Mouse (Mus musculus): ENCODE measurements around the gene Chid1.

The Chid1 gene

DNA sequence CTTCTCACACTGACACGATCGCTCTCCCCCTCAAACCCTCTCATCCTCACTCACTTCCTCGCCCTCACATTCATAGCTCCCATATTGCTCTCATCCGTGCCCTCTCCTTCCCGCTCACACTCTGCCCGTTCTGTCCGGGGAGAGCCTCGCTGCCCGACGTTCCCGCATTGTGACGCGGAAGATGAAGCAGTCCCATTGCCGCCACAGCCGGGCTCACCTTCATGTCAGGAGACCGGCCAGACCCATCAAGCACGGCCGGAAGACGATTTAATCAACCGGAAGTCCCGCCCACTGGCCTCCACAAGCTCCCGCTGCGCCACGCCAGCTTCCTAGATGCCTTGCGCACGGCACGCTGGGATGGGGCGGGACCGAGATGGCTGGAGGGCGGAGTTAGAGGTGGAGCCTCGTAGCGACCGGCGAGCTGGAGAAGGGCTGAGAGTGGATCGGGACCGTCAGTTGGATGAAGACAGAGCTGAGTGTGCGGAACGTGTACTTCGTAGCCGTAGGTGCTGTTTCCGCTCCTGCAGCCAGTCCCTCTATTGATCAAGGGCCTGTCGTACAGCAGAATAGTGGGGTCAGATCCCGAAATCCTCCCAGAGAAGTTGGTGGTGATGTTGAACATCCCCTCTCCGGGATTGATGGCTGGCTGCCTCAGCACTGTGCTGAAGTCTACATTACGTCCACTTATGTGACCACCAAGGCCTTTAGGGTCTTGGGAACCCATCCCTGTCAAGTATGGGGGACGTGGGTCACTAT is at the start of gene Chid1:
Chid1 (minus strand) TSS at position 302 of the 756 bp plus-strand sequence.
- DNase-seq: peak; percentile 99

DNA sequence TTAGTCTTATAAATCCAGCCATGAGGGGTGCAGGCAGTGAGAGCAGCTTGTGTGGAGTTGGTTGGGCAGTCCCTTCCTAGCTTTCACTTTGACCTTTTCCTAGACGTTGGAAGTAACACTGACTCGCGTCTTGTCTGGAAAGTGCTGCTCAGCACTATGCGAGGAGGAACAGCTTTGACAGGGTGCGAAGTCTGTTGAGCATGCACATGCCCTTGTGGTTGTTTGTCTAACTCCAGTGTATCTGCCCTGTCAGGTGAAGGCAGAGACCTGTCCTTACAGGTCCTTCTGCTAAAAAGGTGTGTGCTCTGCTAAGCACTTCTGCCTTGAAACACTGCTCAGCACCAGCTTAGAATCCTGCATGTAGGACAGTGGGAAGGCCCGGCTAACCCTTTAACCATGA is 49.2 kb upstream of the Chid1 start:
- peak; percentile 56 to 78 for DNase-seq

DNA sequence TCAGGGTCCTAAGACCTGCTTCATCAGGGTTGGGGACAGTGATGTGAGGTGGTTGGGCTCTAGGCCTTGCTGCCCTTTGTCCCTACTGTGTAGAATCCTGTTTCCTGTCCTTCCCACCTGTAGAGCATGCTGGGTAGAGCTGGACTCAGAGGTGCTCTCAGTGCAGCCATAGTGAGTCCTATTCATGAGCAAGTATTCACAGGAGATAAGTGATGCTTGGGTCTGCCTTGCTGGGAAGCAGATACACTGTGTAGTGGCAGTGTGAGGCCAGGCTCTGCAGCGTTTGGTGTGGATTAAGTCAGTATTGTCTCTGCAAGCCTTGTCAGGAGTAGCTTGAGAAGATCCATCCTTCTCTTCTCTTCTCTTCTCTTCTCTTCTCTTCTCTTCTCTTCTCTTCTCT is 46.2 kb upstream of the Chid1 start:
- DNase-seq: no peak

- DNase-seq: no peak
These were observed 45.6 kb upstream of the Chid1 start for GRCm38 (mm10) chr7:141585288-141585687.

- peak; percentile 32 to 60 for DNase-seq
These were observed 44.6 kb upstream of the Chid1 start for GRCm38 (mm10) chr7:141584048-141584841.

GRCm38 (mm10) chr7:141581323-141581722 is 41.7 kb upstream of the Chid1 start:
- peak; percentile 76 to 92 for DNase-seq

- no peak for DNase-seq
These were observed 39.3 kb upstream of the Chid1 start for GRCm38 (mm10) chr7:141578943-141579342.

- DNase-seq: no peak
These were observed 38.9 kb upstream of the Chid1 start for GRCm38 (mm10) chr7:141578511-141578910.

DNA sequence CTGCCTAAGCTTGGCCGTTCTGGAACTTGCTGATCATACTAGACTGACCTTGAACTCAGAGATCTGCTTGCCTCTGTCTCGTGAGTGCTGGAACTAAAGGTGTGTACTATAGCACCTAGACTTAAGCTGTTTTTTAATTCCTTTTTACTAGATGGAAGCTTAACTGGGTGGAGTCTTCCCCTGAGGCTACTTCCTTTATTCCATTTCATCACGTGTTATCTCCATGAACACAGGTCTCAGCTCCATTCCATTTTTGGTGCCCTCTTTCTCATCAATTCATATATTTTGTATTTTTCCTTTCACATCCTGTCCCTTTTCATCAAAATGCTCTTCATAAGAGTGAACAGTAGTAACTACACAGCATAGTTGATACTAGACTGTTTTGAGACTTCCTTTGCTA is 38.1 kb upstream of the Chid1 start:
- DNase-seq: no peak

GRCm38 (mm10) chr7:141575481-141575880 is 35.8 kb upstream of the Chid1 start:
- no peak for DNase-seq

- no peak for DNase-seq
These were observed 34.4 kb upstream of the Chid1 start for GRCm38 (mm10) chr7:141574041-141574440.

DNA sequence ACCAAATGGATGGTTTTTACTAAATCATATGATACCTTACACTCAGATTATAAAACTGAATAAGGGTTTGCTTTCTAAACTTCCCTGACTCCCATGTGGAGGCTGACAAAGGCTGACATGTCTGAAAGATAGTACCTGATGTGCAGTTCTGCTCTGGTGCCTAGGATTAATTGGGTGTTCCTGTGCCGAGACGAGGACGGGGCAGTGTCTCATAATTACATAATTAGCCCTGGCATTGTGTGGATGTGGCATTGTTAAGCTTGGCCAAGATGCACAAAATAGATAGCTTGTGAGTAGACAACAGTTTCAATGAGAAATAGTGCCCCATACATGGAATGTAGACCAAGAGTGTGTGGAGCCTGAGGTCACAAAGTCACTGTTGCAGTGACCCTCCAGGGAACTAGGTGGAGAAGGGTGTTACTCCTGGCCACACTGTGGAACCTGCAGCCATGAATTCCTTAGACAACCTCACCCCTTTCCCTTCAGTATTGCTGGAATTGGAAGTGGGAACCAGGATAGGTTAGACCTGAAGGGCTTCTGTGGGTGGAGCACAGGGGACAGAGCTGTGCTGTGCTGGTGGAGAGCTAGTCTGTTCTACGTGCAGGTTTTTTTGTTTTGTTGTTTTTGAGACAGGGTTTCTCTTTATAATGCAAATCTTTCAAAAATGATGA is 31.1 kb upstream of the Chid1 start:
- DNase-seq: no peak

- no peak for DNase-seq
These were observed 30.3 kb upstream of the Chid1 start for GRCm38 (mm10) chr7:141569916-141570315.

DNA sequence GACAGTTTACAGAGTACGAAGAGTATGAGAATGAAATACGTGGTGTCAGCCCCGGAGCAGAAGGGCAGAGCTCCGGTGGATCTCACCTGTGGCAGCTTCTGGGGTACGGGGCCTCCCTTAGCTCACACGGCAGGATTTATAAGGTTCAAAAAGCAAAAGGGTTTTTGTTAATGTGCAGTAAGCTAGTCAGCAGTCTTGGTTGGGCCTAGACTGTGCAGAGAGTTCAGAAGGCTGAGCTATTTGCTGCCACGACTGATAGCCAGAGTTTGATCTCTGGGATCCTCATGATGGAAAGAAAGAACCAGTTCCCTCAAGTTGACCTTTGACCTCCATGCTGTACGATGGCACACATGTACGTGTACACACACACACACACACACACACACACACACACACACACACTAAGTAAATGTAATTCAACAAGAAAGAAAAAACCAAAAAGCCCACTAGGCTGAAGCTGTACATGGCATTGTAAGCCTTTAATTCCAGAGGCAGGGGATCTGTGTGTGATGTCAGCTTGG is 29.7 kb upstream of the Chid1 start:
- DNase-seq: no peak

GRCm38 (mm10) chr7:141566587-141566986 is 26.9 kb upstream of the Chid1 start:
- no peak for DNase-seq

DNA sequence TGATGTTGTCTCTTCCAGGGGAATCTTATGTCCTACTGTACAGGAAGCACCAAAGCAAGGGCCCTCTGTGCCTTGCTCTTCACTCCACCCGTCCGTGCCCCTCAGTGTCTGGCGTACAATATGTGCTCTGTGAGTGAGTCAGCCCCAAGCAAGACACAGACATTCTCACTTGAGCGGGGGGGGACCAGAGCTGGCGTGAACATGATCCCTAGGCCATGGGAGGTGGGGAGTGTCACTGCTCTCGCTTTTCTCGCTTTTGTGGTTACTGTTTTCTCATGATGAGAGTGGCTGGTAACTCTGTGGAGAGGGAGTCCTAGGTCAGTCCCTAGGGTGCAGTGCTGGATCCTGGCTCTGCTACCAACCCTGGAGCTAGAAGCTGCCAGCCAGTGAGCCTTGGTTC is 24.9 kb upstream of the Chid1 start:
- no peak for DNase-seq

DNA sequence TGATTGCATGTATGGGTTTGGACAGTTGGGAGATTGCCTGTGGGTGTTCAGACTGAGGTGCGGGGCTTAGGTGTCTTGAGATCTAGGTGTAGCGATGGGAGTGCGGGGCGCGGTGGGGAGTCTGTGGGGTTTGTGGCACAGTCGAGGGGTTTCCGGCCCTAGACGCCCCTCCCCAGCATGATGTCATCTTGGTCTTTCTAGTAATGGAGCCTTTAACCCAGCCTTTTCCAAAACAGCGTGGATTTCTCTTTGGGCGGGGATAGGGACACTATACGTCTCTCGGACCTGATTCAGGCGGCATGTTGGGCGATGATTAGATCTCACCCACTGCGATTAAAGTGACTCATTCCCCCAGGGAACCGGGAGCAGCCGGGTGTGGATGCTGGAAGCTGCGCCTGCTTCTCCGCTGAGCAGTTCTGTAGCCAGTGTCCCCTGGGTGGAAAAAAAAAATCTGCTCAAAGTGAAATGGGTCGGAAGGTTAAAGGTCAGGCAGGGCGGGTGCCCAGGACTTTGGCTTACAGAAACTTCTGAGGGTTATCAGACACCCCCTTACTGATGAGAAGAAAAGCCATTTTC is 23.3 kb upstream of the Chid1 start:
- peak; percentile 73 to 85 for DNase-seq

- no peak for DNase-seq
These were observed 22.8 kb upstream of the Chid1 start for GRCm38 (mm10) chr7:141562421-141562851.

GRCm38 (mm10) chr7:141561682-141562391 is 22.2 kb upstream of the Chid1 start, which contains the start of gene Ap2a2:
TSS of gene Ap2a2 (plus strand) at chr7:141562173.
- DNase-seq: peak; percentile 96 to 97

DNA sequence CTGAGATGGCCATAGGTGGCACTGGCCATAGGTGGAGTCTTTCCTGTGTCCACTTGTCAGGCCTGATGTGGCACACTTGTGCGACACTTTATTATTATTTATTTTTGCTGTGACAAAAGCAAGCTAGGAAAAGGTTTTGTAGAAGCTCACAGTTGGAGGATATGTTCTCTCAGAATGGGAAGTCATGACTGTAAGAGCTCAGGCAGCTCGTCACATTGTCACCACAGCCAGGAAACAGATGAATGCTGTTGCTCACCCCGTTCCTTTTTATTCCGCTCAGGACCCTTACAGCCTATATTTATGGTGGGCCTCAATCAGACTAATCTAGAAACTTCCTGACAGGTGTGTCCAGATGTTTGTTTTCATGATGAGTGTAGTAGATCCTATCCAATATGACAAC is 20.8 kb upstream of the Chid1 start:
- no peak for DNase-seq

DNA sequence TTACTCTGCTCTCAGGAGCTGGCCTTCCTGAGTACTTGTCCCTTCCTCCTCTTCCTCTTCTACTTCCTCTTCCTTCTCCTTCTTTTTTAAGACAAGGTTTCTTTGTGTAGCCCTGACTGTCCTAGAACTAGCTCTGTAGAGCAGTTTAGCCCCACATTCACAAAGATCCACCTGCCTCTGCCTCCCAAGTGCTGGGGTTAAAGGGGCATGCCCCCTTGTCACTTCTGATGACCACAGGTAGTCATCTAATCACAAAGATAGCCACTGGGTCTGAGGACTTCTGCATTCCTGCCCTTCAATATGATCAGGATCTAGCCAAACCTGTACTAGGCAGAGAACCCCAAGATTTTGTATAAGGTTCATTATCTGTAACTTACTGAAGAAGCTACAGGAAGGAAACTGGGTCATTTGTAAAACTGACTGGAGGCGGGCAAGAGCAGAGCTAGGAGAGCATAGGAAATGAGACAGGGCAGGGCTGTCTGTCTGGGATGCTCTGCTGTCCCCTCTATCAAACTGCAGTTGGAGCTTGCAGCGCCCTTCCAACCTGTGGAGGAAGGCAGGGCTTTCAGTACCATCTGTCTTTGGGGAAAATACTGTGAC is 20.2 kb upstream of the Chid1 start:
- DNase-seq: no peak

DNA sequence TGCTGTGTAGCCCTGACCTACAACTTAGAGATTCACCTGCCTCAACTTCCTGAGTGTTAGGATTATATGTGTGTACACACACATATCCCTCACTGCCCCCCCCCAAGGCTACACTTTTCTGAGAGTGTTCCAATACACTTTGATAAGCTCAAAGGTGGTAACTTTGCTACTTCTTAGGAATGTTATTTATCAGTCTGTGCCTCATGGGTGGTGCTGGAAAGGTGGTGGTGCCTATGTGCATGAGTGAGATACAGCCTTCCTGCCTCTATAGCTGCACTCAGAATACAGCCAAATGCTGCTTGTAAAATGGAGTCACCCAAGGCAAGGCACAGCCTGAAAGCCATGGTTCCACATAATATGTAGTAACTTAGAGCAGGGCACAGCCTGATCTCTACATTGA is 19.3 kb upstream of the Chid1 start:
- DNase-seq: no peak

Data from kidney, postnatal 25 days (tissue).